Mouse (Mus musculus): ENCODE data around the gene Olfr469.
"Not testable (repeated sequence)": the region's sequence is repeated elsewhere in the genome, so short reads cannot be mapped to it uniquely, and the experiment has no call there.

Gene Olfr469

DNA sequence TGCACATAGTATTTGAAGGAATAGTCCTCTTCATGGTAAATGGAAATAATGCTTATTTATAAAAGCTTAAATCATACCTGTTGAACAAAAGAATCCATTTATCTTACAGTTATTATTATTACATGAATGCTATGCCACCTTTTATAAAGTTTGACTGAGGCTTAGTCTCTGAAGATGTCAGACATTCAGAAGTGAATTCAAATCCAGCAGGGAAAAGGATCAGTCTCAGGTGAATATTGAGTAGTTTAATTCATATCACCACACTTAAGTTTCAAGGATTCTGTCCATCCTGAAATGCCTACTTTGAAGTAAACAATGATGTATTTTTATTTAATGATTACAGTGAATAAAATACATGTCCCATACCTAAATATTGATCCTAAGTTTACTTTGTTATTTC is at the start of gene Olfr469:
Gene Olfr469, minus strand, starts transcription at position 101 of the 400 bp plus-strand sequence.
- DNase-seq (ENCODE audit: low read depth, low spot score), result not testable (repeated sequence)

DNA sequence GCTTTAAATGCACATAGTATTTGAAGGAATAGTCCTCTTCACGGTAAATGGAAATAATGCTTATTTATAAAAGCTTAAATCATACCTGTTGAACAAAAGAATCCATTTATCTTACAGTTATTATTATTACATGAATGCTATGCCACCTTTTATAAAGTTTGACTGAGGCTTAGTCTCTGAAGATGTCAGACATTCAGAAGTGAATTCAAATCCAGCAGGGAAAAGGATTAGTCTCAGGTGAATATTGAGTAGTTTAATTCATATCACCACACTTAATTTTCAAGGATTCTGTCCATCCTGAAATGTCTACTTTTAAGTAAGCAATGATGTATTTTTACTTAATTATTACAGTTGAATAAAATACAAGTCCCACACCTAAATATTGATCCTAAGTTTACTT is 22.0 kb upstream of the Olfr469 start, which contains the start of gene Olfr470:
Gene Olfr470, minus strand, starts transcription at position 101 of the 400 bp plus-strand sequence.
- DNase-seq (ENCODE audit: low read depth, low spot score), result not testable (repeated sequence)

DNA sequence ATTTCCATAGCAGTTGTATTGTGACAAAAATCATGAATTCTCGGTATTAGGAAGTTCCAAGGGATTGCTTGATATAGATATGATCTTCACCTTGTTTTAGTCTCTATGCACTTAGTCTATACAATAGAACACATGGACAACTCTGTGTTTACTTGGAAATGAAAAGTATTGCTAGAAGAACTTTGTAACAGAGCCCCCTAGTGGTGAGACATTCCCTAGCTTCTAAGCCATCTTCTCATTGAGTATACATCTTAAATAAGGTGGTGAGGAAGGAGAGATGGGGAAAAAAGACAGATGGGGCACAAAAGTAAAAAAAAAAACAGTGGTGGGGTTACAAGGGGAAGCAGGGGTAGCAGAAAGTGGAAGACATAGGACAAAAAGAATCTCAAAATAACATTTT is 16.4 kb upstream of the Olfr469 start:
- DNase-seq (ENCODE audit: low read depth, low spot score), result peak; percentile 53

DNA sequence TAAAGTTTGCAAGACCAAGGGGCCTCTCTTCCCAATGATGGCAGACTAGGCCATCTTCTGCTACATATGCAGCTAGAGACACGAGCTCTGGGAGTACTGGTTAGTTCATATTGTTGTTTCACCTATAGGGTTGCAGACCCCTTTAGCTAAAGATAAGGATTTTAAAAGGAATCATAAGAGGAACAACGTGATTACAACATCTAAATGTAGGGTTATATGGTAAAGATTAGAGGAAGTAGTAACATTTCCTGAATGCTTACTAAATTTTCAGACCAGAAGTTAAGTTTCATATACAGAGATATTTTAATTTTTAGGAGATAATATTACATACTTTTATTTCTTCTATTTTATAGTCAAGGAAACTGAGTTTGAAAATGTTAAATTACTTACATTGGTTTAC is 1.5 kb downstream of the Olfr469 start:
- DNase-seq (ENCODE audit: low read depth, low spot score), result not testable (repeated sequence)

DNA sequence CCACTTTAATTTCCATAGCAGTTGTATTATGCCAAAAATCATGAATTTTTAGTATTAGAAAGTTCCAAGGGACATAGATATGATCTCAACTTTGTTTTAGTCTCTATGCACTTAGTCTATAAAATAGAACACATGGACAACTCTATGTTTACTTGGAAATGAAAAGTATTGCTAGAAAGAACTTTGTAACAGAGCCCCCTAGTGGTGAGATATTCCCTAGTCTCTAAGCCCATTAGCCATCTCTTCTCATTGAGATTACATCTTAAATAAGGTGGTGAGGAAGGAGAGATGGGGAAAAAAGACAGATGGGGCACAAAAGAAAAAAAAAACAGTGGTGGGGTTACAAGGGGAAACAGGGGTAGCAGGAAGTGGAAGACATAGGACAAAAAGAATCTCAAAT is 5.9 kb downstream of the Olfr469 start:
- peak; percentile 21 for DNase-seq (ENCODE audit: low read depth, low spot score)

DNA sequence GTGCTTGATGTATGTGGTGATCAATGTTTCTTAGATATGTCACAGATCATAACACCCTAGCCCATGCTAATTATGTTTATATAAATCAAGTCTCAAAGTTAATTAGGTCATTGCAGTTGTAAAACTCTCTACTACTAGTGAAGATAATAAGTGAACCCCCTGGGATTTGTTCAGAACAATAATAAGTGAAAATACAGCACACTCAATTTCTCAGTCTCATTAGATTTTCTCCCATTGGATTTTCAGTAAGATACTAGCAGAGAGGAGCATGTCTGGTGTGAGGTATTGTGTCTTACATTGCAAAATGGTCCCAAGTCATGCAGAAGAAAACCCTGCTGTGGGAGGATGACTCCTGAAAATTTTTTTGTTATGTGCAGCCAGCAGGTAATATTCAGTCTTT is 13.4 kb downstream of the Olfr469 start, which contains the start of gene Olfr467:
Gene Olfr467, plus strand, starts transcription at position 301 of the 400 bp plus-strand sequence.
- DNase-seq (ENCODE audit: low read depth, low spot score), result no peak

DNA sequence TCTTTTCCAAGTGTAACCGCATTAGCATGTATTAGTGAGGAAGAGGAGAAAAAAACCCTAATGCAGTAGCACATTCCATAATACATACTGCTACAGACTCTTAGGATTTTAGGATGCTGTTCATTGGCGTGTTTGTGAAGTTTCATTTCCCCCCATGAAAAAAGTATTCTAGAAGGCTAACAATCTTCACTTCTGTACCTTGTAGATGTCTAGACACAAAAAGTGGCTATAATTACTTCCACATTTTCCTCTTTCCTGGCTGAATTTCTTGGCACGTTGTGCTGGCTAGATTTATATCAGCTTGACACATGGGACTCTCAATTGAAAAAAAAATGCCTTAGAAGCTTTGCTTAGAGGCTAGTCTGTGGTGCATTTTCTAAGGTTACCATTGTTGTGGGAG is 23.2 kb downstream of the Olfr469 start:
- DNase-seq (ENCODE audit: low read depth, low spot score), result no peak

DNA sequence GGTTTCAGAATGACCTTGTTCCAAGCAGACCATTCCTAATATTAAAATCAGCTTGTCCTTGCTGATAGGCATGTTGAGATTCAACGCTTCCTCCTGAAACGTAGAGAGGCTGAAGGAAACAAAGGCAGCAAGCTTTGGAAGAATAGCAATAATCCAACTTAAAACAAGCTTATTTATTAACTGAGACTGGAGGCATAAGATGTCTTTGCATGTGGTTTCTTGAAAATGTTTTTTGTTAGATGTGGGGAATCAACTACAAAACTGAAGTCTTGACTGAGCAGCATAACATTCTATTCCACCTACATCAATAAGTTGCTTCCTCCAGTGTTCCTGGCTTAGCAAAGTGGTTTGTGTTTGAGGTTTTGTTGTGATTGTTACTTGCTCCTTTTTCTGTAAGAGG is 24.2 kb downstream of the Olfr469 start, which contains the start of gene Ovch2:
Gene Ovch2, minus strand, starts transcription at position 101 of the 400 bp plus-strand sequence.
- no peak for DNase-seq (ENCODE audit: low read depth, low spot score)

DNA sequence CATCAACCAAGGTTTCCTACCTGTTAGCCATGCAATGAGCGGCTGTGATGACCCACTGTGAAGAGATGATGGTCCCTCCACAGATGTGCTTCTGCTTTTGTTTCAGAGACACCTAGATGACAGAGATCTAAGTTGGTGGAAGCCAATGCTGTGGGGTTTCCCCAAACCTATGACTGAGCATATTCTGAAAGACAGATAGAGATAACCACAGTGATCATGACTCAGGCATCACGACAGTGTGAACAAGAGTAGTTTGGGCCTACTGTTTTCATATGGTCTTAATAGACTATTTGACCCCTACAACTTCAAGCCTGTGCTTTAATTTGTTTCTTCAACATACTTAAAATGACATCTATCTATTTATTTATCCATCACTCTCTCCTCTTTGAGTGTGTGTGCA is 28.8 kb downstream of the Olfr469 start:
- DNase-seq (ENCODE audit: low read depth, low spot score), result no peak

DNA sequence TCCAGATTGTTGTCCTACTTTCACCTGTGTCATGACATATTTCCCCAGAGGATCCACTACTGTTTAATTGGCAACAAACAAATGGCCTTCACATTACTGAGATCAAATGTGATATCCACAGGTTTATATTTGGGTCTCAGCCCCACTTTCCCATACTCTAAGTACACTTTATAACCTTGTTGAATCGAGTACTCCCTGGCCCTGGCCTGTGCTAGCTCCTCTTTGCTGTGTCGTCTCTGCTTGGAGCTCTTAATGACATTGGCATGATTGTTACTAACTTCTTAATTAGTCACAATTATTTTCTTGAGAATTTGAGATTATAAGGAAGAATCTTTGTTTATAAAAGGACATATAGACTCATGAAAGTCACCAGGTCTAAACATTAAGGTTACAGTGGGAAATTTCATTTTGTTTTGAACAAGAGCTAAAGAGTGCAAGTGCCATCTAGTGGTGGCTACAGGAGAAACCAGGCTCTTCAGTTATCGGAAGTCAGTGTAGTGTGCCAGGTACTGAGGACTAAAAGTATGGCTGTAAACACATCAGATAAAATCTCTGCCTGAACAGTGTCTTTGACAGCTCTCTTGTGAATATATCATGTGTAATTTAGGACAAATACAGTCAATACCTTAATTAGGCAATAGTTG is 37.2 kb downstream of the Olfr469 start:
- DNase-seq (ENCODE audit: low read depth, low spot score), result peak; percentile 51

DNA sequence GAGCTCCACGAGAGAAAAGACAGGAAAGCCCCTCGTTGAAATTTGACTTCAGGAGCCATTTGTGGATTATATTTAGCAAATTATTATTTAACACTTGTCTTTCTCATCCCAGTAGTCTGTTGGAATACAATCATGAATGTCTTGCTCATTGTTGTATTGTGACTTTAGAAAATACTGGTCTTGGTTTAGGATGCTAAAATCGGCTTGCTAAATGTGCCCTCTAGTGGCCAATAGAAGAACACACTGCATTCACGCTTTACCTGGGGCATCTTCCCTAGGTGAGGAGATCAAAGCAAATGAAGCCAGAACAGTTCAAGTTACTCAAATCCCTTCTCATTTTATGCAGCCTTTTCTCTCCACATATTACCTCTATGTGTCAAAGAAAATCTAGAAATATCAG is 45.7 kb downstream of the Olfr469 start:
- peak; percentile 53 for DNase-seq (ENCODE audit: low read depth, low spot score)

DNA sequence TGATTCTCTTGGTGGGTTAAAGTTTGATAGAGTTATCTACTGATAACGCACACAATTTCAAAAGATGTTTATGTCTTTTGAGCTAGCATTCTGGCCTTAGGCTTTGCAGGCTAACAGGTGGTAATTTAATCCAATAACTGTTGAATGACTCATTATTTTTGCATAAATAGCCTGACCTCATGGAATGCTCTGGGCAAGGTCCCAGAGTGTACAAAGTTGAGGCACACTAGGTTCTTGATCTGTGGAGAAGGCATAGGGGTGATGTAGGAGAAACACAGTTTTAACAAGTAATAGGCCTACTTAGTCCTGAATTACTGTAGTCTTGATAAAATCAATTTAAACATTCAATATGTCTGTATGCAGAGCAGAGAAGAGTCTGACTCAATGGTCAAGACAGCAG is 47.1 kb downstream of the Olfr469 start:
- no peak for DNase-seq (ENCODE audit: low read depth, low spot score)

DNA sequence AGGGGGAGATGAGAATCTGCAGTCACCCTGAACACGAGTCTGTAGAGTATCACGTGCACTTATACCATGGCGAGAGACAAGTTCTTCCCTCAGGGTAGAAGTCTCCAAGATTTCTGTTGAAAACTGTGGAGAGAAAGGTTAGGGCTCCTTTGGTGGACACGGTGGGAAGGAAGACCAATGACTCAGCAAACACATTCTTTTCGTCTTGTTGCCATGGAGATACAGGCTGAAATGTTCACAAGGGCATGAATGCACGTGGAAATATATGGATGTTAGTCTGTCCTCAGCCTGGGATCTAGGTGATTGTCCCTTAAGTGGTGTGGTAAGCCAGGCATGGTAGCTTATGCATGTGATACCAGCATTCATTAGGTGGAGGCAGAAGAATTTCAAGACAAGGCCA is 54.5 kb downstream of the Olfr469 start:
- peak; percentile 60 for DNase-seq (ENCODE audit: low read depth, low spot score)
